Mouse (Mus musculus): ENCODE measurements around the gene Haus5. TPM values are rescaled to one million over a fixed set of nuclear protein-coding genes. Genes with fewer than 3 reads are reported as not detected.

Gene Haus5
- polyA plus RNA-seq, 1 experiment from 2014 or later: 29.7 TPM

DNA sequence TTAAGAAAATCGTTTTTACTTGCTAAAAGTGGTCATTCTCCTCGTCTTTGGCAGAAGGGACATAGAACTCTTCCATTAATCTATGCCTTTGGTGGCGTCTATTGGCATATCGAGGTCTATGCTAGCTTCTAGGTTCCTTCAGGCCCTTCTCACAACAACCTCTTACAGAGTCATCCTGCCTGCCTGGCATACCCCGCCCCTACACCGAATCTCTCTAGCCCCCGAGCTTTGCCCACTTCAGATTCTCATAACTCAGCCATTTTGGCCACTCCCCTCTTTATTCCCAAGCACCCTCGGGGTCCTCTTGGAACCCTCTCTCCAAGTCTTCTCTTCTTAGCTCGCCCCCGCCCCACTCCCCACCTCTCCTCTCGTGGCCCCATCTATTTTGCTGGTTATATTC lies 527 bp upstream of the Haus5 start:
- Histone ChIP-seq H3K27me3 (replicated peaks) (0 out of 2 replicates have a peak, but pooled peaks cover 3% of the 10 kb centered on the region), H3K4me1 (peaks cover 12% of the 10 kb centered on the region), H3K4me3 (peak overlapping the region; percentile 68), H3K9me3 (no peaks in the 10 kb centered on the region), H3K36me3 (replicated peaks) (0 out of 2 replicates have a peak, but pooled peaks cover 3% of the 10 kb centered on the region), H3K27ac (peak overlapping the region; percentile 84), H3K9ac (peak overlapping the region; percentile 65), H3K4me2 (peak overlapping the region; percentile 94)
- peak; percentile 72 for ATAC-seq (replicated peaks)
- WGBS: 6% methylated on average over 11 of the region's 11 CpGs

- H3K9me3 ChIP-seq: no peaks in the 10 kb centered on the region
- peak; percentile 100 for ATAC-seq (replicated peaks)
- H3K4me3 ChIP-seq: peak within 1 kb of the TSS; percentile 77
- H3K4me1 ChIP-seq: peaks cover 11% of the 10 kb centered on the region
- H3K4me2 ChIP-seq: peak within 1 kb of the TSS; percentile 91
- peak within 1 kb of the TSS; percentile 78 for H3K27ac ChIP-seq
- no peaks in the 10 kb centered on the region for H3K27me3 ChIP-seq (replicated peaks)
- H3K36me3 ChIP-seq (replicated peaks): peaks cover 38% of the 10 kb centered on the region
- WGBS: 2% methylated on average over 59 of the region's 59 CpGs
- H3K9ac ChIP-seq: peak within 1 kb of the TSS; percentile 95
Observed at GRCm38 (mm10) chr7:30649591-30650540, 14.9 kb downstream of the Haus5 start, which contains the start of gene Rbm42. TSS of gene Rbm42 (minus strand) at chr7:30650317.

- Histone ChIP-seq H3K4me2 (no peak overlapping the region), H3K4me1 (no peaks in the 10 kb centered on the region), H3K9me3 (no peaks in the 10 kb centered on the region), H3K4me3 (no peak overlapping the region), H3K27ac (no peak overlapping the region), H3K9ac (no peak overlapping the region), H3K36me3 (replicated peaks) (peaks cover 36% of the 10 kb centered on the region), H3K27me3 (replicated peaks) (peaks cover 26% of the 10 kb centered on the region)
- no peak for ATAC-seq (replicated peaks)
- 31% methylated on average over 4 of the region's 4 CpGs for WGBS
Observed at GRCm38 (mm10) chr7:30639083-30639482, 25.7 kb downstream of the Haus5 start.

DNA sequence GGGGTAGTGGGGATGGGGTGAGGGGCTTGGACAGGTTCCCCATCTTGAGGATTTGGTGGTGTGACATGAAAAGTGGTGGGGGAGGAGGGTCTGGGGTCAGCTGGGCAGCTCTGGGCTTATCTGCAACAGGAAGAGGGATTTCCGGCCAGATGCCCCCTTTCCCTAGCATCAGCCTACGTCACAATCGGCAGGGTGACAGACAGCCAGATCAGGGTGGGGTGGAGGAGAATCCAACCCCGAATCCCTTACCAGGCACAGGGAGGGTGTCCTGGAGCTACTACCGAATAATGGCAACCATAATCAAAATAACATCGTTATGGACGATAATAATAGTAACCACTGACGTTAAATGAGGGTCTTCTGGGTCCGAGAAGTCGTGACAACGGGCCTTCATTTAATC lies 28.4 kb downstream of the Haus5 start:
- no peak for ATAC-seq (replicated peaks)
- 34% methylated on average over 11 of the region's 11 CpGs for WGBS
- Histone ChIP-seq H3K4me3 (no peak overlapping the region), H3K9ac (no peak overlapping the region), H3K27me3 (replicated peaks) (peaks cover 52% of the 10 kb centered on the region), H3K27ac (no peak overlapping the region), H3K4me1 (no peaks in the 10 kb centered on the region), H3K36me3 (replicated peaks) (peaks cover 13% of the 10 kb centered on the region), H3K9me3 (no peaks in the 10 kb centered on the region), H3K4me2 (no peak overlapping the region)

GRCm38 (mm10) chr7:30635752-30636151 lies 29.0 kb downstream of the Haus5 start, which contains the start of gene Etv2:
TSS of gene Etv2 (minus strand) at chr7:30635852.
- Histone ChIP-seq H3K36me3 (replicated peaks) (peaks cover 7% of the 10 kb centered on the region; the same call in 1 of the 2 replicates), H3K27me3 (replicated peaks) (peaks cover 57% of the 10 kb centered on the region), H3K9me3 (no peaks in the 10 kb centered on the region), H3K4me3 (0 out of 2 replicates have a peak within 1 kb of the TSS, but pooled peaks have one; percentile 2), H3K4me2 (peak within 1 kb of the TSS; percentile 8; the same call in 1 of the 2 replicates), H3K4me1 (no peaks in the 10 kb centered on the region), H3K9ac (no peak within 1 kb of the TSS), H3K27ac (no peak within 1 kb of the TSS)
- no peak for ATAC-seq (replicated peaks)
- 2% methylated on average over 5 of the region's 5 CpGs for WGBS

- H3K36me3 ChIP-seq (replicated peaks): no peaks in the 10 kb centered on the region
- no peak for ATAC-seq (replicated peaks)
- no peak overlapping the region for H3K9ac ChIP-seq
- H3K4me3 ChIP-seq: 0 out of 2 replicates have a peak overlapping the region, but pooled peaks have one; percentile 2
- no peak overlapping the region for H3K27ac ChIP-seq
- H3K9me3 ChIP-seq: no peaks in the 10 kb centered on the region
- H3K4me2 ChIP-seq: peak overlapping the region; percentile 8; the same call in 1 of the 2 replicates
- WGBS: under 1% methylated on average over 20 of the region's 20 CpGs
- peaks cover 64% of the 10 kb centered on the region for H3K27me3 ChIP-seq (replicated peaks)
- no peaks in the 10 kb centered on the region for H3K4me1 ChIP-seq
Observed at GRCm38 (mm10) chr7:30634621-30635020, 30.2 kb downstream of the Haus5 start.

DNA sequence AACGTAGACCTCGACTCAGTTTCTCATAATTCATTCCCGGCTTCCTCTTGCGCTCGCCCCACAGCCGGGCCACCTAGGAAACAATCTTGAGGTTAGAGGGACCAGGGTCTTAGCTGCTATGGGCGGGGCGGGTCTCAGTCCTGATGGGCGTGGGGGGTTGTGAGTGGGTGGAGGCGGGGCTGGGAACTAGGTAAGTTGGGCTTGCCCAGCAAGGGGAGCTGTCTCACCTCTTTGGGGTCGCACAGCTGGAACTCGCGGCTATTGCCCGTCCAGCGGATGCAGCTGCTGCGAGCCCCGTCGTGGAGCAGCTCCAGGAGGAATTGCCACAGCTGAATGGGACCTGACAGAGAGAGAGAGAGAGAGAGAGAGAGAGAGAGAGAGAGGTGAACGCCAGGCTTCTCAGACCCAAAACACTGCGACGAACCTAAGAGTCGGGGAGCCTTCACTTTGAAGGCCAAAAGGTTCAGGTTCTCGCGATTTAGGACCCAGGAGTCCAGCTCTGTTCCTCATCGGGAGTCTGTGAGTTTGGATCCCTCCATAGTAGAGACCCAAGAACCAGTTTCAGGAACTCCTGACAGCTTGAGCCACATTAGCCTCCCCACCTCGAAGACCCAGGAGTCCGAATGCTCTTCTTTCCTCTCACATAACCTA lies 30.9 kb downstream of the Haus5 start:
- no peak overlapping the region for H3K9ac ChIP-seq
- ATAC-seq (replicated peaks): no peak
- H3K9me3 ChIP-seq: no peaks in the 10 kb centered on the region
- no peak overlapping the region for H3K27ac ChIP-seq
- H3K27me3 ChIP-seq (replicated peaks): peaks cover 66% of the 10 kb centered on the region
- WGBS: 4% methylated on average over 27 of the region's 27 CpGs
- no peak overlapping the region for H3K4me3 ChIP-seq
- no peak overlapping the region for H3K4me2 ChIP-seq
- no peaks in the 10 kb centered on the region for H3K36me3 ChIP-seq (replicated peaks)
- no peaks in the 10 kb centered on the region for H3K4me1 ChIP-seq

DNA sequence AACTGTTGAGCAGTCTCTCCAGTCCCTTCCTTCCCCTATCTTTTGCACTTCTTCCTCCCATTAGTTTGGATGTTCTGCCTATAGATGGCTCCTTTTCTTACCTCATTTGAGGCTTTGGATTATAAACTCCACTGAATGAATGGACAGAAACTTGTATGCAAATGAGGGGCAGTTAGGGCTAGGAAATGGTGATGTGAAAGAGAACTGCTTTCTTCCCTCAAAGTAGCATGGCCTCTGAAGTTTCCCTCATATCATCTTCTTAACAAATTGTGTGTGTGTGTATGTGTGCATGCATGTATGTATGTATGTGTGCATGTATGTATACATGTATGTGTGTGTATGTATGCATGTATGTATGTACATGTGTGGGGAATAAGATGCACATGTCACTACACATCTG lies 35.8 kb downstream of the Haus5 start:
- Histone ChIP-seq H3K27ac (no peak overlapping the region), H3K9me3 (no peaks in the 10 kb centered on the region), H3K4me1 (peaks cover 17% of the 10 kb centered on the region), H3K36me3 (replicated peaks) (no peaks in the 10 kb centered on the region), H3K9ac (no peak overlapping the region), H3K4me3 (no peak overlapping the region), H3K4me2 (no peak overlapping the region), H3K27me3 (replicated peaks) (peaks cover 39% of the 10 kb centered on the region)
- no peak for ATAC-seq (replicated peaks)

DNA sequence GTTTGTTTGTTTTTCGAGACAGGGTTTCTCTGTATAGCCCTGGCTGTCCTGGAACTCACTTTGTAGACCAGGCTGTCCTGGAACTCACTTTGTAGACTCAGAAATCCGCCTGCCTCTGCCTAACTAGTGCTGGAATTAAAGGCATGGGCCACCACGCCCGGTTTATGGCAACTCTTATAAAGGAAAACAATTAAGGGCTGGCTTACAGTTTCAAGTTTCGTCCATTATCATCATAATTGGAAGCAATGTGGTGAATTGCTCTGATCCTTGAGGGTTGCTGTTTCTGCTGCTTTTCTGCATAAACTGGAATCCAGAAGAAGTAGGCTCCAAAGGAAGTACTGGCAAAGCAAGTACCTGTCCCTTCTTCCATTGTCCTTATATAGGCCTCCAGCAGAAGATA lies 38.1 kb downstream of the Haus5 start:
- H3K36me3 ChIP-seq (replicated peaks): peaks cover 14% of the 10 kb centered on the region; the same call in 1 of the 2 replicates
- no peak overlapping the region for H3K4me3 ChIP-seq
- 0 out of 2 replicates have a peak, but pooled peaks have one; percentile 15 for ATAC-seq (replicated peaks)
- 81% methylated on average over 5 of the region's 5 CpGs for WGBS
- H3K4me2 ChIP-seq: peak overlapping the region; percentile 74; the same call in 1 of the 2 replicates
- peaks cover 17% of the 10 kb centered on the region for H3K4me1 ChIP-seq
- no peak overlapping the region for H3K9ac ChIP-seq
- H3K27ac ChIP-seq: no peak overlapping the region
- no peaks in the 10 kb centered on the region for H3K9me3 ChIP-seq
- peaks cover 16% of the 10 kb centered on the region; the same call in 1 of the 2 replicates for H3K27me3 ChIP-seq (replicated peaks)

- peaks cover 9% of the 10 kb centered on the region; the same call in 1 of the 2 replicates for H3K27me3 ChIP-seq (replicated peaks)
- H3K4me3 ChIP-seq: peak within 1 kb of the TSS; percentile 76
- peak within 1 kb of the TSS; percentile 53 for H3K27ac ChIP-seq
- no peaks in the 10 kb centered on the region for H3K9me3 ChIP-seq
- peak within 1 kb of the TSS; percentile 74 for H3K4me2 ChIP-seq
- peak within 1 kb of the TSS; percentile 69 for H3K9ac ChIP-seq
- ATAC-seq (replicated peaks): peak; percentile 93
- peaks cover 18% of the 10 kb centered on the region; the same call in 1 of the 2 replicates for H3K36me3 ChIP-seq (replicated peaks)
- WGBS: 2% methylated on average over 44 of the region's 44 CpGs
- peaks cover 17% of the 10 kb centered on the region for H3K4me1 ChIP-seq
Observed at GRCm38 (mm10) chr7:30625530-30626384, 39.0 kb downstream of the Haus5 start, which contains the start of gene Cox6b1. TSS of gene Cox6b1 (minus strand) at chr7:30626151.

DNA sequence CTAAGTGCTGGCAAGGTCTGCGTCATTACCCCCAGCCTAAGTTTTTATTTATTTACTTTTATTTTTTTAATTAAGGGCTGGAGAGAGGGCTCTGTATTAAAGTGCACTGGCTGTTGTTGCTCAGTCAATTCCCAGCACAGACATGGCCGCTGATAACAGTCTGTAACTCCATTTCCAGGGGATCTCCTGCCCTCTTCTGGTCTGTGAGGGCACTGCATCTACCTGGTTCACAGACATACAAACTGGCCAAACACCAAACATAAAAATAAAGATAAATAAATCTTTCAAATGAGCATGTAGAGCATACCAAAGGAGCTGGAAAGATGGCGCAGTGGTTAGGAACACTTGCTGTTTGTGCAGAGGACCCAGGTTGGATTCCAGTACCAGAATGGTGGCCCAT lies 45.6 kb downstream of the Haus5 start:
- no peak overlapping the region for H3K27ac ChIP-seq
- no peak overlapping the region for H3K9ac ChIP-seq
- WGBS: 93% methylated on average over 3 of the region's 3 CpGs
- no peak overlapping the region for H3K4me3 ChIP-seq
- ATAC-seq (replicated peaks): no peak
- no peak overlapping the region for H3K4me2 ChIP-seq
- H3K27me3 ChIP-seq (replicated peaks): no peaks in the 10 kb centered on the region
- no peaks in the 10 kb centered on the region for H3K9me3 ChIP-seq
- peaks cover 56% of the 10 kb centered on the region for H3K36me3 ChIP-seq (replicated peaks)
- H3K4me1 ChIP-seq: peaks cover under 1% of the 10 kb centered on the region; the same call in 1 of the 2 replicates
